Mouse (Mus musculus): ENCODE measurements around the gene Smdt1. TPM values are rescaled to one million over a fixed set of nuclear protein-coding genes. Genes with fewer than 3 reads are reported as not detected.

Smdt1 gene
- polyA plus RNA-seq, 1 experiment from 2014 or later = 440 TPM

DNA sequence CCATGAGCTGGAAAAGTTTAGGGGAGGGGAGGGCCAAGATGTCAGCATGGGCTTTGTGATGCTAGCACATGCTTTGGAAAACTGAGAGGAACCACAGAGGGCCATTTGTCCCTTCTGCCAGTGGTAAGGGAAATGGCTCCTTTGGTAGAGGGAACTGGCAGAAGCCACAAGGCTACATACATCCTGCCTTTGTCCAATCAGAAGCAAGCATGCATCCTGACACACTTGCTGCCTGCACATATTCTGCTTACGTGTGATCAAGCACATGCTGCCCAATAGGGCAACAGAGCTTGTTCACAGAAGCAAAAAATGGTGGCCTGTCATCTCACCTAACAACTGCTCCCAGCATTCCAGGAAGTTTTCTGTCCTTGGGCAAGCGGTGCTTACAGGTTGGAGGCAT lies 13.4 kb upstream of the Smdt1 start:
- Histone ChIP-seq H3K36me3 (peaks cover 10% of the 10 kb centered on the region; the same call in 1 of the 2 replicates), H3K27ac (replicated peaks) (no peak overlapping the region), H3K4me2 (no peak overlapping the region), H3K27me3 (replicated peaks) (no peaks in the 10 kb centered on the region), H3K4me3 (replicated peaks) (no peak overlapping the region), H3K4me1 (no peaks in the 10 kb centered on the region), H3K9me3 (replicated peaks) (no peaks in the 10 kb centered on the region), H3K9ac (replicated peaks) (no peak overlapping the region)
- WGBS = 69% methylated on average over 2 of the region's 2 CpGs
- ATAC-seq (ENCODE audit: low FRiP score) = no peak

DNA sequence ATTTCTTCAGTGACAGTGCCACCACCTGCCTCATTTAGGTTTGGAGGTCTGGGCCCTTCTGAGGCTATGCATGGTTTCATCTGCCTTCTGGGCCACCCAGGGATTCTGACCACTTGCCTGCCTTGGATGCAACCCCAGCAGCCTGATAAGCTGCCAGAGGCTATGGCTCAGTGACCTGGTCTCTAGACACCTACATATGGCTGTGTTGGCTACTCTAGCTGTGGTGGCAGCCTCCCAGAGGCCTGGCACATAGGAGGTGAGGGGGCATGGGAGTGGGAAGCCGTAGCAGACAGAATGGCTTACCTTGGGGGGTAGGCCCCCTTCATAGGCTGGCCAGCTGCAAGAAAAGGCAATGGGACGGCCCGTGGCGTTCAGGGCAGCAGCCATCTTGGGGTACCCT lies 3.6 kb upstream of the Smdt1 start:
- H3K4me2 ChIP-seq = no peak overlapping the region
- H3K4me3 ChIP-seq (replicated peaks) = no peak overlapping the region
- H3K36me3 ChIP-seq = peaks cover 29% of the 10 kb centered on the region
- H3K27ac ChIP-seq (replicated peaks) = no peak overlapping the region
- no peak overlapping the region for H3K9ac ChIP-seq (replicated peaks)
- H3K9me3 ChIP-seq (replicated peaks) = no peaks in the 10 kb centered on the region
- H3K27me3 ChIP-seq (replicated peaks) = peaks cover 3% of the 10 kb centered on the region
- ATAC-seq (ENCODE audit: low FRiP score) = no peak
- peaks cover 30% of the 10 kb centered on the region for H3K4me1 ChIP-seq
- WGBS = 98% methylated on average over 4 of the region's 4 CpGs

DNA sequence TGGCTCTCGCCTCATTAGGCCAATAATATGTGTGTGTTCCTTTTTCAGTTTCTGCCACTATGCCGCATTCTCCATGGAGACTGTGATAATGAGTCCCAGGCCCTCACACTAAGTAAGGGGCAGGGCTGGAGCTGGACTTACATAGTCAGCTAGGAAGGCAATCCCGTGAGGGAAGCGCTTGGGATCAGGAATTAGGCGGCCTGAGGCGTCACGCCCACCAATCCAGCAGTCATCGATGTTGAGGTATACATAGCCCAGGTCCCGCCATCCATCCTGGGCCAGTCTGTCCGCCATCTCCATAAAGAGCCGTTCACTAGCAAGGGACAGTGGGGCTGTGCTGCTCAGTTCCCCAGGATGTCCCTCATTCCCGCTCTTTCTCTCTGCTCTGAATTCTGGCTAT lies 2.1 kb upstream of the Smdt1 start:
- H3K36me3 ChIP-seq = peaks cover 24% of the 10 kb centered on the region
- H3K4me3 ChIP-seq (replicated peaks) = no peak overlapping the region
- peaks cover 37% of the 10 kb centered on the region for H3K4me1 ChIP-seq
- no peak overlapping the region for H3K27ac ChIP-seq (replicated peaks)
- no peak for ATAC-seq (ENCODE audit: low FRiP score)
- WGBS = 62% methylated on average over 12 of the region's 12 CpGs
- H3K4me2 ChIP-seq = no peak overlapping the region
- no peaks in the 10 kb centered on the region for H3K9me3 ChIP-seq (replicated peaks)
- no peak overlapping the region for H3K9ac ChIP-seq (replicated peaks)
- peaks cover 14% of the 10 kb centered on the region for H3K27me3 ChIP-seq (replicated peaks)

DNA sequence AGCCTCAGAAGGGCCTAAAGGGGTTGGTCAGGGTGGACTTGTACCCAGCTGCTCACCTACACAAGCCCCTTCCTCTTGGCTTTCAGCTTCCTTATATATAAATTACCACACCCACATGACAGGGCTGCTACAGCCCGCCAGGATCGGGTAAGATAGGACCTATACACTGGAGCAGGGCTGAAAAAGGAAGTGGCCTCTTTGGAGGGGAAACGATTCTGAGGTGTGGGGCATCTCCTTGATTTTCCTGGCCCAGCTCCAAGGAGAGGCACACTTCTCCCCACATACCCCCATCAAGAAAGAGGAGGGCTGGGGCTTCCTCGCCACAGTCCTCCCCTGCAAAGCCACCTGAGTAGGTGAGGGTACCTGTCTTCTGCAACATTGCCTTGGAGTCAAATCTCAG lies 884 bp upstream of the Smdt1 start:
- H3K9me3 ChIP-seq (replicated peaks) = no peaks in the 10 kb centered on the region
- H3K27me3 ChIP-seq (replicated peaks) = peaks cover 14% of the 10 kb centered on the region
- WGBS = 39% methylated on average over 4 of the region's 4 CpGs
- H3K4me1 ChIP-seq = peaks cover 37% of the 10 kb centered on the region
- no peak for ATAC-seq (ENCODE audit: low FRiP score)
- peak overlapping the region; percentile 67 for H3K4me2 ChIP-seq
- peak overlapping the region; percentile 59 for H3K4me3 ChIP-seq (replicated peaks)
- peaks cover 19% of the 10 kb centered on the region for H3K36me3 ChIP-seq
- H3K27ac ChIP-seq (replicated peaks) = peak overlapping the region; percentile 63; the same call in 1 of the 2 replicates
- peak overlapping the region; percentile 58; the same call in 1 of the 2 replicates for H3K9ac ChIP-seq (replicated peaks)

DNA sequence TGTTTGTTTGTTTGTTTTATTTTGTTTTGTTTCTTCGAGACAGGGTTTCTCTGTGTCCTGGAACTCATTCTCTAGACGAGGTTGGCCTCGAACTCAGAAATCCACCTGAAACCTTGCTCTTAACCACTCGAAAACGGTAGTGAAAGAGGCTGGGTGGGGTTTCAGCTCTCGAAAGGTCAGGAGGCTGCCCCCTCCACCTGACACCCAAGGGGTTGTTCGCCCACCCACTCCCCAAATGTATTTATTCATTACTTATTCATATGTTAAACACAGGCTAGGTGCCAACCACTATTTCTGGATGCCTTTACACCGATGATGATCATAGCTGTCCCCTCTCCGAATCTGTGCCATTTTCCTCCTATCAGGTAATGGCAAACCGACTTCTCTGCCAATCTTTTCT lies 391 bp downstream of the Smdt1 start:
- peaks cover 37% of the 10 kb centered on the region for H3K4me1 ChIP-seq
- H3K4me3 ChIP-seq (replicated peaks) = peak overlapping the region; percentile 59
- peaks cover 16% of the 10 kb centered on the region for H3K36me3 ChIP-seq
- WGBS = 54% methylated on average over 10 of the region's 10 CpGs
- peaks cover 14% of the 10 kb centered on the region for H3K27me3 ChIP-seq (replicated peaks)
- H3K27ac ChIP-seq (replicated peaks) = peak overlapping the region; percentile 63; the same call in 1 of the 2 replicates
- no peak for ATAC-seq (ENCODE audit: low FRiP score)
- peak overlapping the region; percentile 58 for H3K9ac ChIP-seq (replicated peaks)
- no peaks in the 10 kb centered on the region for H3K9me3 ChIP-seq (replicated peaks)
- peak overlapping the region; percentile 67 for H3K4me2 ChIP-seq

DNA sequence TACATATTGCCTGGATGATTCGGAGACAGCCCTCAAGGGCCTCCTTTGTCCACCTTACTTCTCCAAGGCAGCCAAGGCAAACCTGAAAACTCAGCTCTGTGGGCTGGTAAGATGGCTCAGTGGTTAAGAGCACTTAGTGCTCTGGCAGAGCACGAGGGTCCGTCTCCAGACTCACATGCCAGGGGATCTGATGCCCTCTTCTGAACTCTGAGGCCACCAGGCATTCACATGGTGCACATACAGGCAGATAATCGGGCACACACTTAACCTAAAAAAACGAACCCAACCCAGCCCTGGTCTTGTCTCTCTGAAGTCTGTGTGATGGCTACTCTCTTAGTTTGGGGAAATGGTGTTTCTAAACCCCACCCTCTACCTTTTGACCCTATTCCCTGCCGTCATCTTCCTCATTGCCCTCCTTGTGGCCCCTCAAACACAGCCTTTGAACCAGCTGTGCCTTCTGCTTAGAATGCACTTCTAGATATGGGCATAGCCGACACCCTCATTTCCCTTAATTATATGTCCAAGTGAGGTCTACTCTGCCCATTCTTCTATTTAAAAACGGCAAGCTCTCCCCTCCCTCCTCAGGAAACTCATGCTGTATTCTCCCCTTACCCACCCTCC lies 985 bp downstream of the Smdt1 start:
- Histone ChIP-seq H3K27me3 (replicated peaks) (peaks cover 14% of the 10 kb centered on the region), H3K4me2 (no peak overlapping the region), H3K27ac (replicated peaks) (no peak overlapping the region), H3K4me3 (replicated peaks) (no peak overlapping the region), H3K9ac (replicated peaks) (no peak overlapping the region), H3K9me3 (replicated peaks) (no peaks in the 10 kb centered on the region), H3K4me1 (peaks cover 37% of the 10 kb centered on the region), H3K36me3 (peaks cover 10% of the 10 kb centered on the region)
- no peak for ATAC-seq (ENCODE audit: low FRiP score)
- WGBS = 76% methylated on average over 8 of the region's 8 CpGs

DNA sequence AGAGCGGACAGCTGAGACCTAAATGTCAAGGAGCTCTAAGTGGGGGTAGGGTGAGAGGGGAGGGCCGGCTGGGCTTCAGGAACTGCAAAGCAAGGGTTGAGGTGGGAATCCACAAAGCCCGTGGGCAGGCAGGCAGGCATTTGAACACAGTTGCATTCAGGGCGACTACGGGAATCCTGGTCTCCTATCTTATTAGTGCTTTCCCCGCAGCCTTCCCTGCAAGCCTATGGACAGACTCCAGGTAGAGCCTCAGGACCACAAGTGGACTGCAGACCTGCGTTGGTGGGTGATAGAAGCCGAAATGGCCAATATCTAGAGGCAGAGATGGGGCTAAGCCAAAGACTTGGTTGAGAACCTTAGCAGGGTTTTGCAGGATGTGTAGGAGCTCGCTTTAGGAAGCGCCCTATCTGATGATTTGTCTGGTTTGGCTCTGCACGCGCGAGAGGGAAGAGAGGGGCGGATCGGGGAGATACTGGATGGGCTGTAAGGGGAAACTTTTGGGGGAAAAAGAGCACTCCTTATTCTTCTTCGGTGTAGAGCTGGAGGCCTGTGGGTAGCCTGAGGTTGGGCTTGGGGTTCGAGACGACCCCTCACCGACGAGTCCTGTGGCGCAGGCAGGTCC lies 1.8 kb downstream of the Smdt1 start:
- Histone ChIP-seq H3K4me1 (peaks cover 37% of the 10 kb centered on the region), H3K4me3 (replicated peaks) (peak overlapping the region; percentile 34), H3K27me3 (replicated peaks) (peaks cover 14% of the 10 kb centered on the region), H3K9me3 (replicated peaks) (no peaks in the 10 kb centered on the region), H3K36me3 (peaks cover 5% of the 10 kb centered on the region), H3K27ac (replicated peaks) (no peak overlapping the region), H3K9ac (replicated peaks) (peak overlapping the region; percentile 37; the same call in 1 of the 2 replicates), H3K4me2 (peak overlapping the region; percentile 56)
- WGBS = 46% methylated on average over 21 of the region's 21 CpGs
- ATAC-seq (ENCODE audit: low FRiP score) = no peak

DNA sequence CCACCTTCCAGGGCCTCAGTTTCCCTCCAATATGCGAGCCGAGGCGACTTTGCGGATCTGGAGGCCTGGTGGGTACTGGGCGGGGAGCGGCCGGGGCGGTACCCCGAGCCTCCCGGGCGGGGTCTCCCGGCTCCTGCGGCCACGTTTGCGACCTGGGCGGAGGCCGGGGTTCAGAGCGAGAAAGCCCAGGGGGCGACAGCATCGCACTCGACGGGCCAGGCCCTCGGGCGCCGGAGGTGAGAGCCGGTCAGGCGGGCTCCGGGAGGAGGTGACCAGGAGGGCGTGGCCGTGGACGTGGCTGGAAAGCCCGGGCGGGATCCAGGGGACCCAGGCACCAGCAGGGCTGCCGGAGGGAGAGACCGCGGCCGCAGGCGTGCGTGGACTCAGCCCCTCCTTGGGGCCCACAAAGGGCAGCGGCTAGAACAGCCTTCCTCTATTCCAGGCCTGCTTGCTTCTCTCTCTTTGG lies 2.3 kb downstream of the Smdt1 start:
- Histone ChIP-seq H3K27ac (replicated peaks) (no peak overlapping the region; the same call in 1 of the 2 replicates), H3K4me2 (peak overlapping the region; percentile 56), H3K4me1 (peaks cover 37% of the 10 kb centered on the region), H3K9me3 (replicated peaks) (no peaks in the 10 kb centered on the region), H3K27me3 (replicated peaks) (peaks cover 14% of the 10 kb centered on the region), H3K4me3 (replicated peaks) (peak overlapping the region; percentile 34), H3K9ac (replicated peaks) (peak overlapping the region; percentile 37), H3K36me3 (no peaks in the 10 kb centered on the region)
- no peak for ATAC-seq (ENCODE audit: low FRiP score)
- 7% methylated on average over 39 of the region's 40 CpGs for WGBS

DNA sequence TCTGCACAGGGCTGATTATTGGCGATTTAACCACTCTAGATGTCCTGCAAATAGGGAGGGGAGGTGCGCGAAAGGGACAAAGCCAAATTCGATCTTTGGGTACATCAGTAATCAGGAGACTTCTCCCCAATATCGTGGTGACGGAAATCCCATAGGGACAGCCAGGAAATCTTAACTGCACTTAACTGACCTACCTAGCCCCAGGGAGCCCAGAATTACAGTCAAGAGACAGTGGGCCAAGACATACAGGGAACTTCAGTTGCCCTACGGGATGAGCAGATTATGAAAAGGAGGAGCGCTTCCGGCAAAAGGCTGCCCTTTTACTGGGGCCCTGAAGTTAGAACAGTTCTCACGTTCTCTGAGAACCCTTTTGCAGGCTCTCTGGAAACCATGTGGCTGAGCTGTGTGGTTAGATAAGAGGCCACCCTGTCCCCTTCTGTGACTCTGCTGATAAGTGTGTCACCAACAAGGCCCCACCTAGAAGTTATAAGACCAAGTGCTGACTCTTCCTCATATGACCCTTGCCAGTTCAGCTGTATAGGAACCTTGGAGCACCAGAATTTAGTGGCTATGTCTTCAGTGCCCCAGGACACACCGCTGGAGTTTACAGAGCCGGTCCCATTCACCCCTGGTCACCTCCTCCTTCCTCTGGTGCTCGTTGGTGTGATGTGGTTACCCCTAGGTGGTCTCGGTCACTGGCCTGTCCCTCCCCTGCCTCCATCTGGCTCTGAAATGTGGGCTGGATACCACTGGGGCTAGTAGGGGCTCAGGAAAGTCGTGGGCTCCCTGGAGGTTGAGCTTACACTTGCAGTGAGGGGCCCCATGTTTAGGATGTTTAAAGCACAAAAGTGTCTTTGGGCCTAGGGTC lies 3.1 kb downstream of the Smdt1 start:
- Histone ChIP-seq H3K4me3 (replicated peaks) (peak overlapping the region; percentile 34; the same call in 1 of the 2 replicates), H3K4me1 (peaks cover 35% of the 10 kb centered on the region), H3K9ac (replicated peaks) (no peak overlapping the region; the same call in 1 of the 2 replicates), H3K27ac (replicated peaks) (no peak overlapping the region), H3K4me2 (peak overlapping the region; percentile 56), H3K9me3 (replicated peaks) (no peaks in the 10 kb centered on the region), H3K27me3 (replicated peaks) (peaks cover 14% of the 10 kb centered on the region), H3K36me3 (no peaks in the 10 kb centered on the region)
- WGBS = 68% methylated on average over 15 of the region's 15 CpGs
- no peak for ATAC-seq (ENCODE audit: low FRiP score)

DNA sequence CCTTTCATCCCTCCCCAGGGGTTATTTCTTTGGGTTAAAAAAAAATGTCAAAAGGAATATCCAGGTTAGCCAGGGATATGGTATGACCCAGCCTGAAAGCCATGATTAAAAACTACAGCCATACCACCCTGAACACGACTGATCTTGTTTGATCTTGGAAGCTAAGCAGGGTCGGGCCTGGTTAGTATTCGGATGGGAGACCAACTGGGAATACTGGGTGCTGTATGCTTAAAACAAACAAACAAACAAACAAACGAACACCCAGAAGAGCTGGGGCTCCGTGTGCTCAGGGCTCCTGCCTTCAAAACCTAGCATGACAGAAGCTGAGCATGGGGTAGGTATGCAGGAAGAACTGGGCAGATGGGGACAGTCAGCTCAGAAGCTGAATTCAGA lies 3.8 kb downstream of the Smdt1 start:
- no peaks in the 10 kb centered on the region for H3K9me3 ChIP-seq (replicated peaks)
- no peak overlapping the region for H3K4me3 ChIP-seq (replicated peaks)
- 84% methylated on average over 5 of the region's 5 CpGs for WGBS
- peaks cover 14% of the 10 kb centered on the region for H3K27me3 ChIP-seq (replicated peaks)
- no peak overlapping the region for H3K27ac ChIP-seq (replicated peaks)
- peaks cover 35% of the 10 kb centered on the region for H3K4me1 ChIP-seq
- H3K4me2 ChIP-seq = no peak overlapping the region
- ATAC-seq (ENCODE audit: low FRiP score) = no peak
- H3K9ac ChIP-seq (replicated peaks) = no peak overlapping the region
- H3K36me3 ChIP-seq = no peaks in the 10 kb centered on the region

DNA sequence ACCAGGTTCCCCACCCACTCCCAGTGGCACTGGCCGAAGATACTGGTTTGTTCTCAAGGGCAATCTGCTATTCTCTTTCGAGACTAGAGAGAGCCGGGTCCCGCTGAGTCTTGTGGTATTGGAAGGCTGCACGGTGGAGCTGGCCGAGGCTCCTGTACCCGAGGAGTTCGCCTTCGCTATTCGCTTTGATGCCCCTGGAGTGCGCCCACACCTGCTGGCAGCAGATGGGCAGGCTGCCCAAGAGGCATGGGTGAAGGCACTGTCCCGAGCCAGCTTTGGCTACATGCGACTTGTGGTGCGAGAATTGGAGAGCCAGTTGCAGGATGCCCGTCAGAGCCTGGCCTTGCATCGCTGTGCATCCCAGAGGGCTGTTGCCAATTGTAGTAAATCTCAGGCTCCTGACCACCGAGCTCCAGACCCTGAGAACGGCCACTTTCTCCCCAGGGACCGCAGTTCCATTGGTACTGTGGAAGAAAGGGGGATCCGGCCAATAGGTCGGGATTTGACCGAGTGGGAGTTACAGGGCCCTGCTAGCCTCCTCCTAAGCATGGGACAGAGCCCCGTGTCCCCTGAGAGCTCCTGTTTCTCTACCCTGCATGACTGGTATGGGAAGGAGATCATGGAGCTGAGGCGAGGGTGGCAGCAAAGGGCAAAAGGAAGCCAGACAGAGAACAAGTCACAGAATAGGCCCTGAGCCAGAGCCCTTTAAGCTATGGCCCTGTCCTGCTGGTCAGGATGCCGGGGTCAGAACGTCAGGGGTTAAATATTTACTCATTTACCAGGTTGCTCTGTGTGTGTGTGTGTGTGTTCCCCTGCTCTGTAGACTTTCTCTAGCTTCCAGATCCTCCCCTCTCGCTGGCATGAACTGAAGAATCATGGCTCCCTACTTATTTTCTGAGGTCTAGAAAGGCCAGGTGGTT lies 4.9 kb downstream of the Smdt1 start:
- Histone ChIP-seq H3K9ac (replicated peaks) (no peak overlapping the region), H3K36me3 (peaks cover 10% of the 10 kb centered on the region), H3K27ac (replicated peaks) (no peak overlapping the region), H3K4me3 (replicated peaks) (no peak overlapping the region), H3K4me2 (no peak overlapping the region), H3K9me3 (replicated peaks) (no peaks in the 10 kb centered on the region), H3K4me1 (peaks cover 36% of the 10 kb centered on the region), H3K27me3 (replicated peaks) (peaks cover 14% of the 10 kb centered on the region)
- 87% methylated on average over 27 of the region's 27 CpGs for WGBS
- no peak for ATAC-seq (ENCODE audit: low FRiP score)
